ENCODE assay signal across 17 mouse cellular contexts in the genomic region with DNA sequence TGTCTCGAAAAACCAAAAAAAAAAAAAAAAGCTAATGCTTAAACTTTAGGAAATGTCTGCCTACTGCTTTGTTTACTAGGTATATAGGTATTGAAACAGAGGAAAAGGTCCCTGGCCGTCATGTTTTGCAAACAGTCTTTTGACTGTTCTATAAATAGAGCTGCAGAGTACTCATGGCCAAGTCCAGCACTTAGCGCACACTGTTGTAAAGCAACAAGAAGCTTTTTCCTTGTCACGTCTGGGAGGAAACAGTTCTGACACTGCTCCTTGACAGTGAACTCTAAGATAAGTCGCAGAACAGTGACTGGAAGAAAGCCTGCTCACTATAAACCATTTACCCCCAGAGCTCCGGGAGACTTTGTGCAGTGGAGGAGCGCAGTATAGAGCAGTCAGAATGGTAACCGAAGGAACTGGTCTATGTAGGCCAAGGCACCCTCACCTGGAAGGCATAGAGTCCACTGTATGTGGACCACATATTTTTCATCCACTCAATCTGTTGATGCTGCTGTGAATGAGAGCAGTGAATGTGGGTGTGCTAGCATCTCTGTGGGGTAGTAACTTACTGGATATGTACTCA. TPM values are rescaled to one million over a fixed set of nuclear protein-coding genes. Genes with fewer than 3 reads are reported as not detected.
DNase-seq lines count a peak whose midpoint lies in the region; ATAC-seq and TF ChIP-seq lines count a peak whose summit lies in the region.
"Had no signal": no experiment of that assay in that cellular context is flagged by ENCODE, and none has a peak within 500 bp of the region (broad histone marks: within the 10 kb centered on the region; RNA-seq: fewer than 3 reads in every experiment).

No protein-coding gene starts in this region.

- H3K4me2 ChIP-seq in heart, embryonic 11.5 days: no peak overlapping the region
- no peak overlapping the region for H3K4me2 ChIP-seq in liver, embryonic 12.5 days
- no peak overlapping the region for H3K4me2 ChIP-seq in liver, embryonic 14.5 days (ENCODE audit: low read depth)
- H3K4me2 ChIP-seq: forebrain, embryonic 13.5 days; limb, embryonic 15.5 days; midbrain, embryonic 15.5 days had no signal

- intact Hi-C loops in heart, postnatal 25 days (cut with DNase I): no loop called here

- 66% methylated on average over 8 of the region's 8 CpGs for WGBS in heart, embryonic 11.5 days (ENCODE audit: insufficient replicate concordance)
- 75% methylated on average over 8 of the region's 8 CpGs for WGBS in liver, embryonic 12.5 days (ENCODE audit: insufficient replicate concordance)
- WGBS in liver, embryonic 14.5 days (ENCODE audit: insufficient replicate concordance): 72% methylated on average over 8 of the region's 8 CpGs

- no peaks in the 10 kb centered on the region for H3K27me3 ChIP-seq in heart, embryonic 11.5 days (ENCODE audit: control insufficient read depth, insufficient read depth, low read length)
- no peaks in the 10 kb centered on the region for H3K27me3 ChIP-seq in liver, embryonic 12.5 days (replicated peaks)
- no peaks in the 10 kb centered on the region for H3K27me3 ChIP-seq in liver, embryonic 14.5 days (ENCODE audit: control insufficient read depth, insufficient read depth, low read length)
- H3K27me3 ChIP-seq: forebrain, embryonic 13.5 days; limb, embryonic 15.5 days; midbrain, embryonic 15.5 days had no signal

- no peak overlapping the region for H3K9ac ChIP-seq in heart, embryonic 11.5 days (ENCODE audit: low read depth, low read length)
- no peak overlapping the region for H3K9ac ChIP-seq in liver, embryonic 12.5 days
- H3K9ac ChIP-seq in liver, embryonic 14.5 days (replicated peaks): no peak overlapping the region
- H3K9ac ChIP-seq: forebrain, embryonic 13.5 days; limb, embryonic 15.5 days; midbrain, embryonic 15.5 days had no signal

- no peak for ATAC-seq in heart, embryonic 11.5 days (replicated peaks; ENCODE audit: insufficient number of reproducible peaks, low FRiP score, low TSS enrichment)
- peak; percentile 55; the same call in 1 of the 2 replicates for ATAC-seq in liver, embryonic 12.5 days
- peak; percentile 39; the same call in 1 of the 2 replicates for ATAC-seq in common myeloid progenitor, adult 5-6 weeks (replicated peaks; ENCODE audit: low read depth, poor library complexity, severe bottlenecking)
- peak; percentile 10; the same call in 1 of the 2 replicates for ATAC-seq in liver, embryonic 14.5 days (ENCODE audit: insufficient read depth)
- ATAC-seq: forebrain, embryonic 13.5 days; hindbrain, embryonic 16.5 days; midbrain, embryonic 15.5 days had no signal

- H3K9me3 ChIP-seq in heart, embryonic 11.5 days (replicated peaks; ENCODE audit: control insufficient read depth, low read length): no peaks in the 10 kb centered on the region
- no peaks in the 10 kb centered on the region for H3K9me3 ChIP-seq in liver, embryonic 12.5 days (replicated peaks)
- H3K9me3 ChIP-seq in liver, embryonic 14.5 days (ENCODE audit: control insufficient read depth, low read length): no peaks in the 10 kb centered on the region
- H3K9me3 ChIP-seq: forebrain, embryonic 13.5 days; limb, embryonic 15.5 days; midbrain, embryonic 15.5 days had no signal

- peak overlapping the region; percentile 65 for H3K27ac ChIP-seq in heart, embryonic 11.5 days (ENCODE audit: low read depth, low read length)
- H3K27ac ChIP-seq in liver, embryonic 12.5 days: no peak overlapping the region
- no peak overlapping the region for H3K27ac ChIP-seq in liver, embryonic 14.5 days
- H3K27ac ChIP-seq: forebrain, embryonic 13.5 days; limb, embryonic 15.5 days; midbrain, embryonic 15.5 days had no signal

- DNase-seq in heart, postnatal 25 days (ENCODE audit: low spot score): no peak
- DNase-seq in liver: no peak
- no peak for DNase-seq in liver, embryonic 14.5 days (ENCODE audit: low read depth in 3 of 3, low spot score in 3 of 3)
- DNase-seq in layer of hippocampus, adult 11-12 months (ENCODE audit: low spot score): no peak
- DNase-seq: adrenal gland, postnatal 36 days; cerebellum, postnatal 10 days; embryo, embryonic 11 days; kidney, adult 9 months; kidney, postnatal 36 days; thymus, postnatal 36 days had no signal

- peaks cover 20% of the 10 kb centered on the region for H3K4me1 ChIP-seq in heart, embryonic 11.5 days (ENCODE audit: control insufficient read depth, insufficient read depth, low read length)
- H3K4me1 ChIP-seq in liver, embryonic 12.5 days: peaks cover 17% of the 10 kb centered on the region
- H3K4me1 ChIP-seq in liver, embryonic 14.5 days (replicated peaks; ENCODE audit: control insufficient read depth in 2 of 2, insufficient read depth in 2 of 2, low read length in 1 of 2): peaks cover 0 to 4% of the 10 kb centered on the region in 2 experiments; a peak in 3 of 4 replicates
- H3K4me1 ChIP-seq: forebrain, embryonic 13.5 days; limb, embryonic 15.5 days; midbrain, embryonic 15.5 days had no signal

- TF ChIP-seq EP300 in liver, embryonic 14.5 days (IDR thresholded peaks at IDR 0.05; ENCODE audit: low read depth): no peak

- H3K36me3 ChIP-seq in heart, embryonic 11.5 days (ENCODE audit: control insufficient read depth, insufficient read depth, low read length): peaks cover 36% of the 10 kb centered on the region
- peaks cover 80% of the 10 kb centered on the region for H3K36me3 ChIP-seq in liver, embryonic 12.5 days
- H3K36me3 ChIP-seq in liver, embryonic 14.5 days (replicated peaks; ENCODE audit: control insufficient read depth, insufficient read depth, low read depth): peaks cover 48% of the 10 kb centered on the region

- no peak overlapping the region for H3K4me3 ChIP-seq in heart, embryonic 11.5 days (ENCODE audit: low read depth, low read length)
- H3K4me3 ChIP-seq in liver, embryonic 12.5 days: no peak overlapping the region
- H3K4me3 ChIP-seq in liver, embryonic 14.5 days (ENCODE audit: insufficient read depth in 1 of 2, low read depth in 2 of 2, low read length in 2 of 2): no peak overlapping the region
- H3K4me3 ChIP-seq: forebrain, embryonic 13.5 days; limb, embryonic 15.5 days; midbrain, embryonic 15.5 days had no signal

- TF ChIP-seq CTCF in liver, embryonic 14.5 days (IDR thresholded peaks at IDR 0.05; ENCODE audit: low read depth): no peak

RNA-seq across cellular contexts. Expression of gene Nedd4, which starts 19.6 kb away (rescaled TPM):
- 555 and 667 TPM in 2 replicates for polyA plus RNA-seq in heart, embryonic 11.5 days (2014; fragmentation: Nextera tagmentation; extraction: Ambion mirVana)
- 100 to 1,000 TPM; 337 to 377 TPM for total RNA-seq in heart, postnatal 25 days (2021)
- polyA plus RNA-seq in liver, embryonic 12.5 days (2016; fragmentation: Nextera tagmentation; extraction: Ambion mirVana): 173 and 176 TPM in 2 replicates
- 328 and 339 TPM in 2 replicates for total RNA-seq in common myeloid progenitor, adult 5-6 weeks (2017)
- 63.8 and 87.8 TPM in 2 replicates for polyA plus RNA-seq in liver, embryonic 14.5 days (2012; rRNA removed)
- 86.9 and 98.6 TPM in 2 replicates for polyA plus RNA-seq in liver, embryonic 14.5 days (2014; fragmentation: Nextera tagmentation; extraction: Ambion mirVana)
